In genomic region chr1:78309280-78309679, GRCm38 (mm10) we compare ENCODE assay signal across 11 mouse cellular contexts. TPM values are rescaled to one million over a fixed set of nuclear protein-coding genes. Genes with fewer than 3 reads are reported as not detected.
DNase-seq lines count a peak whose midpoint lies in the region; ATAC-seq lines count a peak whose summit lies in the region.
"Had no signal": no experiment of that assay in that cellular context is flagged by ENCODE, and none has a peak within 500 bp of the region (broad histone marks: within the 10 kb centered on the region; RNA-seq: fewer than 3 reads in every experiment).

No protein-coding gene starts in this region.

- DNase-seq in forebrain, embryonic 10.5 days (ENCODE audit: extremely low spot score, low spot score): peak; percentile 40
- no peak for DNase-seq in forebrain, embryonic 14.5 days (ENCODE audit: low spot score)
- DNase-seq in ZHBTc4 (ENCODE audit: low read depth, low spot score): peak; percentile 9
- peak; percentile 73 for DNase-seq in embryonic facial prominence, embryonic 11.5 days (ENCODE audit: low spot score)
- DNase-seq in limb, embryonic 10.5 days (ENCODE audit: low spot score): peak; percentile 45
- no peak for DNase-seq in adrenal gland, postnatal 4 days (ENCODE audit: low spot score in 2 of 2)
- no peak for DNase-seq in adrenal gland, adult 8-10 months
- no peak for DNase-seq in urinary bladder, adult 18-20 months (ENCODE audit: low spot score in 2 of 2)
- DNase-seq: B cell, adult 2 months had no signal

- no peak overlapping the region for H3K9ac ChIP-seq in forebrain, embryonic 14.5 days (ENCODE audit: low read length)
- H3K9ac ChIP-seq in embryonic facial prominence, embryonic 11.5 days (replicated peaks; ENCODE audit: low read length): no peak overlapping the region

- no peak overlapping the region; the same call in 1 of the 2 replicates for H3K27ac ChIP-seq in forebrain, embryonic 10.5 days
- no peak overlapping the region for H3K27ac ChIP-seq in forebrain, embryonic 14.5 days (ENCODE audit: low read depth, low read length)
- no peak overlapping the region for H3K27ac ChIP-seq in embryonic facial prominence, embryonic 11.5 days (replicated peaks; ENCODE audit: low read depth, low read length)
- no peak overlapping the region for H3K27ac ChIP-seq in limb, embryonic 10.5 days
- H3K27ac ChIP-seq: embryonic facial prominence, embryonic 15.5 days had no signal

- peaks cover 84% of the 10 kb centered on the region for H3K27me3 ChIP-seq in forebrain, embryonic 10.5 days (ENCODE audit: poor library complexity, severe bottlenecking)
- H3K27me3 ChIP-seq in forebrain, embryonic 14.5 days (replicated peaks; ENCODE audit: control insufficient read depth, insufficient read depth, low read length): peaks cover 36% of the 10 kb centered on the region
- peaks cover 3% of the 10 kb centered on the region; the same call in 1 of the 2 replicates for H3K27me3 ChIP-seq in embryonic facial prominence, embryonic 11.5 days (ENCODE audit: control insufficient read depth, insufficient read depth, low read length)
- H3K27me3 ChIP-seq in limb, embryonic 10.5 days (ENCODE audit: low read depth, poor library complexity, severe bottlenecking): peaks cover 79% of the 10 kb centered on the region

- WGBS in forebrain, embryonic 10.5 days: 3% methylated on average over 9 of the region's 9 CpGs
- WGBS in forebrain, embryonic 14.5 days: 6% methylated on average over 9 of the region's 9 CpGs
- 2% methylated on average over 9 of the region's 9 CpGs for WGBS in embryonic facial prominence, embryonic 11.5 days
- WGBS in limb, embryonic 10.5 days: 3% methylated on average over 9 of the region's 9 CpGs

- H3K4me1 ChIP-seq in forebrain, embryonic 10.5 days: peaks cover 32% of the 10 kb centered on the region
- peaks cover 13% of the 10 kb centered on the region; the same call in 1 of the 2 replicates for H3K4me1 ChIP-seq in forebrain, embryonic 14.5 days (ENCODE audit: control insufficient read depth, insufficient read depth, low read length)
- H3K4me1 ChIP-seq in embryonic facial prominence, embryonic 11.5 days (ENCODE audit: control insufficient read depth, insufficient read depth, low read length): 0 out of 2 replicates have a peak, but pooled peaks cover 3% of the 10 kb centered on the region
- H3K4me1 ChIP-seq in limb, embryonic 10.5 days: peaks cover 33% of the 10 kb centered on the region

- no peaks in the 10 kb centered on the region for H3K9me3 ChIP-seq in forebrain, embryonic 10.5 days
- H3K9me3 ChIP-seq in forebrain, embryonic 14.5 days (replicated peaks; ENCODE audit: control insufficient read depth, low read length): no peaks in the 10 kb centered on the region
- H3K9me3 ChIP-seq in embryonic facial prominence, embryonic 11.5 days (replicated peaks; ENCODE audit: control insufficient read depth, low read length): no peaks in the 10 kb centered on the region
- no peaks in the 10 kb centered on the region for H3K9me3 ChIP-seq in limb, embryonic 10.5 days (replicated peaks)
- H3K9me3 ChIP-seq: embryonic facial prominence, embryonic 15.5 days; heart, embryonic 12.5 days had no signal

- no peak for ATAC-seq in forebrain, embryonic 14.5 days
- ATAC-seq in embryonic facial prominence, embryonic 11.5 days (replicated peaks; ENCODE audit: insufficient number of reproducible peaks, low FRiP score, low TSS enrichment, low read depth): no peak

- H3K36me3 ChIP-seq in forebrain, embryonic 10.5 days (replicated peaks): no peaks in the 10 kb centered on the region
- H3K36me3 ChIP-seq in forebrain, embryonic 14.5 days (ENCODE audit: control insufficient read depth, insufficient read depth, low read length): no peaks in the 10 kb centered on the region
- no peaks in the 10 kb centered on the region for H3K36me3 ChIP-seq in embryonic facial prominence, embryonic 11.5 days (replicated peaks; ENCODE audit: control insufficient read depth, insufficient read depth, low read depth, low read length)
- no peaks in the 10 kb centered on the region for H3K36me3 ChIP-seq in limb, embryonic 10.5 days
- H3K36me3 ChIP-seq: embryonic facial prominence, embryonic 15.5 days; heart, embryonic 12.5 days had no signal

- H3K4me2 ChIP-seq in forebrain, embryonic 14.5 days (ENCODE audit: low read length): no peak overlapping the region
- no peak overlapping the region for H3K4me2 ChIP-seq in embryonic facial prominence, embryonic 11.5 days (ENCODE audit: low read depth, low read length)

- peak overlapping the region; percentile 77 for H3K4me3 ChIP-seq in forebrain, embryonic 10.5 days
- H3K4me3 ChIP-seq in forebrain, embryonic 14.5 days (ENCODE audit: low read depth, low read length): no peak overlapping the region
- no peak overlapping the region for H3K4me3 ChIP-seq in embryonic facial prominence, embryonic 11.5 days (ENCODE audit: low read depth, low read length)
- no peak overlapping the region for H3K4me3 ChIP-seq in limb, embryonic 10.5 days

RNA-seq across cellular contexts. Expression of gene Sgpp2, which starts 0.9 kb away (rescaled TPM):
- 5.9 and 7.5 TPM in 2 replicates for polyA plus RNA-seq in forebrain, embryonic 10.5 days (2016; fragmentation: Nextera tagmentation; extraction: Ambion mirVana)
- 0.10 and 0.27 TPM in 2 replicates for polyA plus RNA-seq in forebrain, embryonic 14.5 days (2014; fragmentation: Nextera tagmentation; extraction: Ambion mirVana)
- 6.2 and 6.9 TPM in 2 replicates for polyA plus RNA-seq in embryonic facial prominence, embryonic 11.5 days (2014; fragmentation: Nextera tagmentation; extraction: Ambion mirVana)
- 0.59 and 0.78 TPM in 2 replicates for polyA plus RNA-seq in limb, embryonic 10.5 days (2016; fragmentation: Nextera tagmentation; extraction: Ambion mirVana)
- total RNA-seq in adrenal gland, postnatal 4 days (2021): 1 to 10 TPM; 1.1 to 5.8 TPM
- 10 to 100 TPM in 1 of 4 experiments, 1 to 10 TPM in 3; 3.6 to 10.5 (median 6.4) TPM for total RNA-seq in adrenal gland, adult 8-10 months (2022)

Comparison
In these comparisons a context has a peak if more than half of its experiments do, and no peak if none do; other contexts are left out.
1. DNase-seq: peak in forebrain, embryonic 10.5 days (single experiment), ZHBTc4 (single experiment), embryonic facial prominence, embryonic 11.5 days (single experiment) and limb, embryonic 10.5 days (single experiment); none in forebrain, embryonic 14.5 days (single experiment), adrenal gland, postnatal 4 days (0 of 2), adrenal gland, adult 8-10 months (single experiment) and urinary bladder, adult 18-20 months (0 of 2).